Mouse (Mus musculus) thymus, postnatal 10 days (tissue): Measurements from ENCODE around the gene Pdcd2.

ENCODE experiments used
- DNase-seq, 2 experiments: peaks; one replicate each; pipeline ENCODE4 v3.0.0; 2021; ENCODE audit warnings: low spot score in 2 of 2

The Pdcd2 gene

GRCm38 (mm10) chr17:15498753-15499113, 28.4 kb downstream of the Pdcd2 start:
- no peak for DNase-seq

GRCm38 (mm10) chr17:15497882-15498752, 29.0 kb downstream of the Pdcd2 start:
- peak; percentile 91 to 93 for DNase-seq

GRCm38 (mm10) chr17:15490542-15490941, 36.6 kb downstream of the Pdcd2 start:
- DNase-seq: no peak

- DNase-seq: no peak
Observed at GRCm38 (mm10) chr17:15472671-15473070, 54.4 kb downstream of the Pdcd2 start.
